Mouse (Mus musculus): ENCODE results near the gene R3hdm1.

DNA sequence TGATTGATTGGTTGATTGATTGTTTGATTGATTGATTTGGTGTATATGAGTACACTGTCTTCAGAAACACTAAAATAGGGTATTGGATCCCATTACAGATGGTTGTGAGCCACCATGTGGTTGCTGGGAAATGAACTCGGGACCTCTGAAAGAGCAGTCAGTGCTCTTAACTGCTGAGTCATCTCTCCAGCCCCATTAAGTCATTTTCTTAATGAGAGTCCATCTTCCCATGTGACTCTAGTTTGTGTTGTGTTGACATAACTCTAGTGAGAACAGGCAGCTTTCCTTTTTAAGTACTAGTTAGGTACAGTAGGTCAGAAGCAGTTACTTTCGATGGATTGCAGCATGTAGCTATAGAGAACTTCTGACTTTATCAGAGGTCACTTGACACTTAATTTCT, 88.3 kb downstream of the R3hdm1 start:
- TF ChIP-seq MAFK (IDR thresholded peaks at IDR 0.05; ENCODE audit: insufficient replicate concordance, low read length) (peak; percentile 80), CTCF (conservative IDR thresholded peaks at IDR 0.05 in 1 of 2, IDR thresholded peaks at IDR 0.05 in 1 of 2; ENCODE audit: low read depth in 2 of 2, low read length in 2 of 2) (no peak), USF1 (IDR thresholded peaks at IDR 0.05; ENCODE audit: low read depth, low read length) (no peak), MAX (IDR thresholded peaks at IDR 0.05; ENCODE audit: low read length) (no peak), CHD2 (IDR thresholded peaks at IDR 0.05; ENCODE audit: low read length) (no peak), POLR2AphosphoS2 (IDR thresholded peaks at IDR 0.05; ENCODE audit: low read depth, low read length) (no peak), POLR2A (IDR thresholded peaks at IDR 0.05; ENCODE audit: low read depth, low read length) (no peak), ELF1 (IDR thresholded peaks at IDR 0.05; ENCODE audit: low read depth, low read length) (no peak), SMC3 (IDR thresholded peaks at IDR 0.05; ENCODE audit: low read depth, low read length) (no peak), ZKSCAN1 (IDR thresholded peaks at IDR 0.05; ENCODE audit: borderline replicate concordance, low read depth, low read length) (no peak), NELFE (IDR thresholded peaks at IDR 0.05; ENCODE audit: low read depth, low read length) (no peak), JUND (conservative IDR thresholded peaks at IDR 0.05; ENCODE audit: low read depth, low read length) (no peak), ZNF384 (IDR thresholded peaks at IDR 0.05; ENCODE audit: low read depth, low read length) (no peak), TBP (conservative IDR thresholded peaks at IDR 0.05; ENCODE audit: low read depth, low read length) (no peak)
